Mouse (Mus musculus) kidney, embryonic 16.5 days (tissue): ENCODE data around the gene Rpl13a. TPM values are rescaled to one million over a fixed set of nuclear protein-coding genes. Genes with fewer than 3 reads are reported as not detected.
A peak's percentile ranks its signal among the peaks of the same experiment; 100 is the strongest.

Experiments used
- ATAC-seq: fragments of 200-750 bp; cut with Nextera tagmentation; 2 replicates; pipeline ENCODE4 v1.8.0; 2017; ENCODE audit warnings: moderate TSS enrichment; ENCODE audit not compliant: low FRiP score, low TSS enrichment
- H3K27ac ChIP-seq: fragments of 300-500 bp; sonication (generic); 2 replicates; pipeline ENCODE4 v1.5.1; 2014; ENCODE audit warnings: low read length
- H3K27me3 ChIP-seq: fragments of 300-500 bp; sonication (generic); 2 replicates; pipeline ENCODE4 v1.6.1; 2014; ENCODE audit warnings: low read length, control low read depth, mixed read lengths; ENCODE audit not compliant: insufficient read depth
- H3K36me3 ChIP-seq: fragments of 300-500 bp; sonication (generic); 2 replicates; pipeline ENCODE4 v1.6.1; 2014; ENCODE audit warnings: low read length, control low read depth, mixed read lengths; ENCODE audit not compliant: insufficient read depth
- H3K4me1 ChIP-seq: fragments of 300-500 bp; sonication (generic); 2 replicates; pipeline ENCODE4 v1.6.1; 2014; ENCODE audit warnings: low read length, control low read depth, mixed read lengths; ENCODE audit not compliant: insufficient read depth
- H3K4me2 ChIP-seq: fragments of 300-500 bp; sonication (generic); replicated peaks from 2 replicates; pipeline ENCODE4 v1.6.1; 2014; ENCODE audit warnings: low read depth, low read length
- H3K4me3 ChIP-seq: fragments of 300-500 bp; sonication (generic); 2 replicates; pipeline ENCODE4 v1.5.1; 2014; ENCODE audit warnings: mild to moderate bottlenecking, low read length
- H3K9ac ChIP-seq: fragments of 300-500 bp; sonication (generic); replicated peaks from 2 replicates; pipeline ENCODE4 v1.6.1; 2014; ENCODE audit warnings: low read length
- H3K9me3 ChIP-seq: fragments of 300-500 bp; sonication (generic); 2 replicates; pipeline ENCODE4 v1.6.1; 2016; ENCODE audit warnings: low read length, control low read depth
- WGBS: fragments of 180-500 bp; shearing (Covaris S2); extraction: QIAGEN DNeasy Blood & Tissue Kit; methylation state at CpG from one replicate; pipeline ENCODE4 v1.1.7; 2014; 5-methylcytosine and 5-hydroxymethylcytosine counted together
- microRNA counts: library from miRNA; unstranded; fragments of <30 nt; microRNA quantifications from one replicate; lab custom pipeline; 2016
- microRNA-seq: library from miRNA; unstranded; fragments of <30 nt; microRNA quantifications from one replicate; pipeline ENCODE4, GENCODE M21; 2016
- polyA plus RNA-seq: library from polyadenylated mRNA; unstranded; fragments of >200 nt; fragmentation: Nextera tagmentation; extraction: Ambion mirVana; gene quantifications from 2 replicates; pipeline ENCODE4 v1.2.1, GENCODE M21; 2015

The Rpl13a gene
- polyA plus RNA-seq, 1 experiment from 2014 or later = 1,083 TPM

DNA sequence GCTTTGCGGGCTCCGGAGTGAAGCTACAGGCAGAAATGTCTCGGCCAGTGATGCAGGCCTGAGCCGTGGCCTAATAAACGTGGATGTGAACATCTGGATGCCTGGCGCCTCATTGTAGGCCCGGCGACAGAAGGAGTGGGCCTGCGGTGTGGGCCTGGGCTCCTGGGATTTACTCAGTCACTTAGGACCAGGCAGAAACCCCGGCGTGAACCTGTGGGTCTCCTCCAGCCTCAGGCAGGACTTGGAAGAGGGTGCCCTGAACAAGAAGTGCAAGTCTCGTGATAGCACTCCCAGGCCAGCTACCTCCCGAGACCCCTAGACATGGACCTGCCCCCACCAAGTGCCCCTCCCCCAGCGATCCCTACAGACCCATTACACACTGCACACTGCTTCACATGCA is 51.2 kb downstream of the Rpl13a start:
- no peak overlapping the region for H3K9ac ChIP-seq
- WGBS = 87% methylated on average over 14 of the region's 14 CpGs
- peaks cover 42% of the 10 kb centered on the region for H3K36me3 ChIP-seq
- ATAC-seq = no peak
- no peak overlapping the region for H3K27ac ChIP-seq
- H3K4me3 ChIP-seq = no peak overlapping the region
- no peak overlapping the region for H3K4me2 ChIP-seq
- no peaks in the 10 kb centered on the region for H3K9me3 ChIP-seq
- H3K27me3 ChIP-seq = no peaks in the 10 kb centered on the region
- H3K4me1 ChIP-seq = peaks cover 8% of the 10 kb centered on the region

DNA sequence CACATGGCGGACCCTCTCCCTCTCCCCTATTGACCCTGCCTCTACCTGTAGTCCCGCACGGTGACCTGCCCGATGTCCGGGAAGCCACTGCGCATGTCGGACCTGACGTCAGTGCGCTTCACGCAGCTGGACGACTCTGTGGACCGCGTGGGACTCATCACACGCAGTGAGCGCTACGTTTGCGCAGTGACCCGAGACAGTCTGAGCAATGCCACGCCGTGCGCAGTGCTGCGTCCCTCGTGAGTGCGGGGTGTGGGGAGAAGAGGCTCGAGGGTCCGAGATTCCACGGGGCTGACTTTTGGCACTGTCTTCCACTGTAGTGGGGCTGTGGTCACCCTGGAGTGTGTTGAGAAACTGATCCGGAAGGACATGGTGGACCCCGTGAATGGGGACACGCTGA is 52.1 kb downstream of the Rpl13a start:
- ATAC-seq = no peak
- WGBS = 89% methylated on average over 30 of the region's 30 CpGs
- H3K4me3 ChIP-seq = no peak overlapping the region
- no peaks in the 10 kb centered on the region for H3K27me3 ChIP-seq
- peaks cover 8% of the 10 kb centered on the region; the same call in 1 of the 2 replicates for H3K4me1 ChIP-seq
- no peak overlapping the region for H3K27ac ChIP-seq
- no peak overlapping the region for H3K4me2 ChIP-seq
- no peaks in the 10 kb centered on the region for H3K9me3 ChIP-seq
- H3K36me3 ChIP-seq = peaks cover 42% of the 10 kb centered on the region
- H3K9ac ChIP-seq = no peak overlapping the region

MicroRNAs within 50 kb of the gene (microRNA counts, 519-probe panel; counts per million panel counts)
- microRNA mmu-miR-150 (lab: Ali Mortazavi, UCI) = 2,595 counts per million, percentile 64 among the panel's probes with 10 or more counts

Small RNAs within 50 kb of the gene (microRNA-seq; reads per million reads assigned to microRNA genes)
- 28.0 reads per million, percentile 41 among the genes with 10 or more reads in this experiment for gene Mir150
- gene Mir5121 = 15.0 reads per million, percentile 35 among the genes with 10 or more reads in this experiment
- gene Mir7055 = not detected

Other genes with a start within 250 kb of the Rpl13a start
- 136 and 149 TPM in 2 replicates for gene Med25, start 236.0 kb downstream of the Rpl13a start, polyA plus RNA-seq
- 27.7 and 28.4 TPM in 2 replicates for gene Fuz, start 232.7 kb downstream of the Rpl13a start, polyA plus RNA-seq
- gene Ap2a1, start 199.3 kb downstream of the Rpl13a start, polyA plus RNA-seq = 72.9 and 75.3 TPM in 2 replicates
- 0.10 and 0.24 TPM in 2 replicates for gene Tsks, start 185.6 kb downstream of the Rpl13a start, polyA plus RNA-seq
- 22.4 and 23.8 TPM in 2 replicates for gene Cpt1c, start 153.9 kb downstream of the Rpl13a start, polyA plus RNA-seq
- 681 and 701 TPM in 2 replicates for gene Prmt1, start 142.2 kb downstream of the Rpl13a start, polyA plus RNA-seq
- 109 TPM in 2 replicates for gene Irf3, start 131.1 kb downstream of the Rpl13a start, polyA plus RNA-seq
- gene Bcl2l12, start 130.0 kb downstream of the Rpl13a start, polyA plus RNA-seq = 56.1 and 61.9 TPM in 2 replicates
- 30.6 and 36.4 TPM in 2 replicates for gene Scaf1, start 112.4 kb downstream of the Rpl13a start, polyA plus RNA-seq
- gene Rras, start 110.8 kb downstream of the Rpl13a start, polyA plus RNA-seq = 42.9 and 44.1 TPM in 2 replicates
- 12.9 and 13.8 TPM in 2 replicates for gene Prr12, start 75.9 kb downstream of the Rpl13a start, polyA plus RNA-seq
- 85.2 and 86.3 TPM in 2 replicates for gene Nosip, start 66.3 kb downstream of the Rpl13a start, polyA plus RNA-seq
- 42.4 and 44.9 TPM in 2 replicates for gene Prrg2, start 66.1 kb downstream of the Rpl13a start, polyA plus RNA-seq
- 352 and 369 TPM in 2 replicates for gene Rcn3, start 36.5 kb downstream of the Rpl13a start, polyA plus RNA-seq
- 93.7 and 114 TPM in 2 replicates for gene Fcgrt, start 24.9 kb downstream of the Rpl13a start, polyA plus RNA-seq
- gene Rps11, start 4.3 kb downstream of the Rpl13a start, polyA plus RNA-seq = 1,363 and 1,408 TPM in 2 replicates
- gene Gm45713, start 7.5 kb upstream of the Rpl13a start, polyA plus RNA-seq = 0.18 TPM in 1 of 2 replicates, not detected in the other
- 0.95 and 1.9 TPM in 2 replicates for gene Flt3l, start 7.7 kb upstream of the Rpl13a start, polyA plus RNA-seq
- gene Pih1d1, start 25.5 kb upstream of the Rpl13a start, polyA plus RNA-seq = 109 and 112 TPM in 2 replicates
- 81.2 and 88.6 TPM in 2 replicates for gene Aldh16a1, start 25.8 kb upstream of the Rpl13a start, polyA plus RNA-seq
- 0.19 and 0.42 TPM in 2 replicates for gene Slc17a7, start 35.2 kb upstream of the Rpl13a start, polyA plus RNA-seq
- gene Gfy, start 50.8 kb upstream of the Rpl13a start, polyA plus RNA-seq = not detected in 2 replicates
- not detected in 2 replicates for gene Pth2, start 52.2 kb upstream of the Rpl13a start, polyA plus RNA-seq
- 0.85 and 0.86 TPM in 2 replicates for gene Ccdc155, start 76.1 kb upstream of the Rpl13a start, polyA plus RNA-seq
- 0.78 TPM in 1 of 2 replicates, not detected in the other for gene Dkkl1, start 83.4 kb upstream of the Rpl13a start, polyA plus RNA-seq
- 195 and 203 TPM in 2 replicates for gene Tead2, start 87.0 kb upstream of the Rpl13a start, polyA plus RNA-seq
- 1.0 and 1.1 TPM in 2 replicates for gene Cd37, start 110.4 kb upstream of the Rpl13a start, polyA plus RNA-seq
- gene Slc6a16, start 112.3 kb upstream of the Rpl13a start, polyA plus RNA-seq = 0.28 and 0.30 TPM in 2 replicates
- not detected in 2 replicates for gene Slc6a21, start 148.8 kb upstream of the Rpl13a start, polyA plus RNA-seq
- gene Trpm4, start 205.0 kb upstream of the Rpl13a start, polyA plus RNA-seq = 22.3 and 23.6 TPM in 2 replicates
- 1.7 and 1.8 TPM in 2 replicates for gene Hrc, start 206.5 kb upstream of the Rpl13a start, polyA plus RNA-seq
- gene Ppfia3, start 238.3 kb upstream of the Rpl13a start, polyA plus RNA-seq = 5.1 and 6.3 TPM in 2 replicates
- gene Lin7b, start 241.8 kb upstream of the Rpl13a start, polyA plus RNA-seq = 1.7 and 1.9 TPM in 2 replicates